Mouse (Mus musculus) v-Abl transformed pro-B cells (cell line): ENCODE measurements at regions not wholly inside any gene's neighbourhood (a gene's known extent, or its start where the extent isn't known, plus 50 kb on each side); places are given as distances from the start of the nearest gene placed in this dataset.
"Not testable (repeated sequence)": the region's sequence is repeated elsewhere in the genome, so short reads cannot be mapped to it uniquely, and the experiment has no call there.

Experiments used
- in situ Hi-C, 2 experiments: fragments of 400-800 bp; cut with MboI; formaldehyde crosslinking; loops; one replicate each; pipeline ENCODE4 v1.15.1; 2025; ENCODE audit not compliant: unreplicated experiment in 2 of 2

GRCm38 (mm10) chr12:10445738-10446137, 55.2 kb downstream of the Rdh14 start:
- in situ Hi-C loops = no loop called here

- in situ Hi-C loops = no loop called here
Observed at GRCm38 (mm10) chr12:10457960-10458655, 67.5 kb downstream of the Rdh14 start.

GRCm38 (mm10) chr12:10461796-10462195, 71.2 kb downstream of the Rdh14 start:
- in situ Hi-C loops = no loop called here

- in situ Hi-C loops = no loop called here
Observed at GRCm38 (mm10) chr12:10462956-10463355, 72.4 kb downstream of the Rdh14 start.

GRCm38 (mm10) chr12:10473986-10474385, 83.4 kb downstream of the Rdh14 start:
- in situ Hi-C loops = no loop called here

GRCm38 (mm10) chr12:10480781-10481180, 90.2 kb downstream of the Rdh14 start:
- in situ Hi-C loops = no loop called here

- in situ Hi-C loops = no loop called here
Observed at GRCm38 (mm10) chr12:10482294-10483010, 91.9 kb downstream of the Rdh14 start.

GRCm38 (mm10) chr12:10506721-10507120, 116.1 kb downstream of the Rdh14 start:
- in situ Hi-C loops = no loop called here

GRCm38 (mm10) chr12:10513526-10513925, 123.0 kb downstream of the Rdh14 start:
- in situ Hi-C loops = no loop called here

GRCm38 (mm10) chr12:10514278-10514677, 123.7 kb downstream of the Rdh14 start:
- in situ Hi-C loops = no loop called here

- in situ Hi-C loops = no loop called here
Observed at GRCm38 (mm10) chr12:10524509-10525286, 134.1 kb downstream of the Rdh14 start.

- in situ Hi-C loops = no loop called here
Observed at GRCm38 (mm10) chr12:10525934-10526333, 135.4 kb downstream of the Rdh14 start.

GRCm38 (mm10) chr12:10529077-10529476, 138.5 kb downstream of the Rdh14 start:
- in situ Hi-C loops = no loop called here

GRCm38 (mm10) chr12:10530996-10531395, 140.4 kb downstream of the Rdh14 start:
- in situ Hi-C loops = loop anchor here (10.0 kb wide), 1 partner anchor 1476 kb away; no protein-coding TSS in a partner anchor

GRCm38 (mm10) chr12:10533971-10534370, 143.4 kb downstream of the Rdh14 start:
- in situ Hi-C loops = loop anchor here (10.0 kb wide), 1 partner anchor 1479 kb away; no protein-coding TSS in a partner anchor

GRCm38 (mm10) chr12:10536239-10536638, 145.7 kb downstream of the Rdh14 start:
- in situ Hi-C loops = loop anchor here (10.0 kb wide), 1 partner anchor 1481 kb away; no protein-coding TSS in a partner anchor

GRCm38 (mm10) chr12:10537069-10537468, 146.5 kb downstream of the Rdh14 start:
- in situ Hi-C loops = loop anchor here (10.0 kb wide), 1 partner anchor 1482 kb away; no protein-coding TSS in a partner anchor

- in situ Hi-C loops = no loop called here
Observed at GRCm38 (mm10) chr12:10549481-10550201, 159.1 kb downstream of the Rdh14 start.

GRCm38 (mm10) chr12:10554701-10555100, 164.1 kb downstream of the Rdh14 start:
- in situ Hi-C loops = not testable (repeated sequence)

GRCm38 (mm10) chr12:10562966-10563365, 172.4 kb downstream of the Rdh14 start:
- in situ Hi-C loops = no loop called here
